Mouse (Mus musculus): ENCODE measurements around the gene Cdca7.

Gene Cdca7

DNA sequence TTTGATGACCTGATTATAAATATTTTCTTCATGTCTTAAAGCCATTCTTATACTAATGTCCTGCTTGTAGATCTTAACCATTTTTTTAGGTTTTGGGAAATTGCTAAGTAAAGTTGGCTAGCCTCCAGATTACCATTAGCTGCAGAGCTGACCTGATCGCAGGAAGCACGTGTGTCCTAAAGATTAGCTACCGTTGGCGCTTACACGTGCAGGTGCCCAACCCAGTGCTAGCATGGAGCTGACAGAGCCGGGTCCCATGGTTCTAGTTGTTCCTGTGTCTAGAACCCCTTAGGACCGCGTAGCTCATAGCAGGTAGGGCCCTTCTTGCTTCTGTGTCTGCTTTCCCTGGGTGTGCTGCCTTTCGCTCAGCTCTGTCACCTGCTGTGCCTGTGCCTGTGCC, 3.9 kb downstream of the Cdca7 start:
- no peak for DNase-seq (ENCODE audit: extremely low read depth, insufficient read length, low spot score)

DNA sequence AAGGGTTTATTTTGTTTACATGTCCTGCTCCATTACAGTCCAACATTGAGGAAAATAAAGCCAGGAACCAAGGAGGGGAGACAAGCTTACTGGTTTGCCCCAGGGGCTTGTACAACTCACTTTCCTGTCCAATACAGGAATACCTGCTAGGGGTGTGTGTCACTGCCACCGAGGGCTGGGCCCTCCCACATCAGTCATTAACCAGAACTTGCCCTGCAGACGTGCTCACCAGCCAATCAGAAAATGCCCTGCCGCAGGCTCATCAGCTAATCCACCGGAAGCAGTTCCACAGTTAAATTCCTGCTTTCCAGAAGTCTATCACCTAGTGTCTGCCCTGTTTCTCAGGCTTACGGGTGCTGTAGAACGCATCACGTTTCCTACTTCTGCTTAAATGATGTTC, 15.7 kb downstream of the Cdca7 start:
- no peak for DNase-seq (ENCODE audit: extremely low read depth, insufficient read length, low spot score)

DNA sequence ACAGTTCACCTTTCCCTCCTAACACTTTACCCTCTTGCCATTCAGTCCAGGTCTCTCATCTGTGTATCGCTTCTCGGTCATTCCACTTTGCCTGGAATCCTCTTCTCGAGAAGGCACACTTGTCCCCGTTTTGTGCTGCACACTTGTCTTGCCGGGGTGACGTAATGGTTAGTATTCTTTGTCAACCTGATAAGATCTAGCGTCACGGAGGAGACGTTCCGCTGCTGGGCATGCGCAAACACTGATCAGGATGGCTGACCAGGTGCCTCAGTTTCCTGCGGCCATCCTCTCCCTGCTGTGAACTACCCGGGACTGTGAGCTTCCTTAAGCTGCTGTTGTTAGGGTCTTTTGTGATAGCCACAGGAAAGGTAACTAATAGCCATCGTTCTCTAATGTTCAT, 17.1 kb downstream of the Cdca7 start:
- DNase-seq (ENCODE audit: extremely low read depth, insufficient read length, low spot score), result no peak

DNA sequence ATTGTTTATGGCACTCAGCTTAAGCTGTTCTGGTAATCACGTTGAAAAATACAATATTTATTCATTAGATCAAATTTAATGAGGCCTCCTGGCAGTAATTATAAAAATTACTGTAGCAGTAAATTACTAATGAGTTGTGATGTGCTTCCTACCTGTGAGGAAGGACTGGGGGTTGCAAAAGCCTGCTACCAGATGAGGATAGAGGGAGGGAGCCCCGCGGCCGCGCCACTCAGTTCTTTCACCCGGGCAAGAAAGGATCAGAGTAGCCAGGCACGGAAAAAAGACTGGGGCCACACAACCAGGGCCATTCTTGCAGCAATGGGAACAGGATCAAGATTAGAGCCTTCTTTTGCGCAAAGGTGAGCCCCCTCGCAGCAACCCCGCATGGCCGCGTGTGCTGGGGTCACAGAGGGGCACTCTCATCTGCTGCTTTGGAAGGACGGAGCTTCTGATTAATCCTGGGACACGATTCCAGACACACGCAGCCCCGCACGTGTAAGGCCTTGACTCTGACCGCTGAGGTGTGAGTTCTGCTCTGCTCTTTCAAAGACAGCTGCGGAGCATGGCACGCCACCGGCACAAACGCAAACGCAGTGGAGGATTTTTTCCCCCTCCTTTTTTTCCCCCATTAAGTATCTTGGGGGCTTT, 23.2 kb downstream of the Cdca7 start:
- DNase-seq (ENCODE audit: extremely low read depth, insufficient read length, low spot score), result no peak

DNA sequence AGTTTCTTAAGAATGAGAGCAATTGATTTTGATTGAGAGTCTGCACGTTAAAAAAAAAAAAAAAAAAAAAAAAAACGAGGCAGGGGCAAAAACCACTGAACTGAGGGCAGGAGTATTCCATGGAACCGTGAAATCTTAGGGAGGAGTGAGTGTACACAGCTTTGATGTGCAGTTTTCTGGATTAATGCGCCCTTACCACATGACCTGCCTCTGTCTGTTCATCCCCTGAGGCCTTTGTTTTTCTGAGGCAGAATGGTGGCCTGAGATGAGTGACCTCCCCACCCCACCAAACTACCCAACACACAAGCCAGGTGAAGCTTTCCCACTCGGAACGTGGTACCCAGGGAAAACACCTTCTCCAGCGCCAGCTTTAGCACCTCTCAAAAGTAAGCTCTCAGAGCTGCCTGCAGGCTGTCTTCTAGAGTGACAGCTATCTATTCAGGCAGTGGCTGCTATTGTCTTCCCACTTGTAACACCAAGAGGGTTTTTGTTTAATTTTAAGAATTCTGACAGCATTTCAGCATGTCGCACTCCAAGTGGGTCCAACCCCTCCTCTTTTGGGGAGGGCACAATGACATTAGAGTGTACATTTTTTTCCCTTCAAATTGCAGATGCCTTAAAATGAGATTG, 23.9 kb downstream of the Cdca7 start:
- DNase-seq (ENCODE audit: extremely low read depth, insufficient read length, low spot score), result no peak

DNA sequence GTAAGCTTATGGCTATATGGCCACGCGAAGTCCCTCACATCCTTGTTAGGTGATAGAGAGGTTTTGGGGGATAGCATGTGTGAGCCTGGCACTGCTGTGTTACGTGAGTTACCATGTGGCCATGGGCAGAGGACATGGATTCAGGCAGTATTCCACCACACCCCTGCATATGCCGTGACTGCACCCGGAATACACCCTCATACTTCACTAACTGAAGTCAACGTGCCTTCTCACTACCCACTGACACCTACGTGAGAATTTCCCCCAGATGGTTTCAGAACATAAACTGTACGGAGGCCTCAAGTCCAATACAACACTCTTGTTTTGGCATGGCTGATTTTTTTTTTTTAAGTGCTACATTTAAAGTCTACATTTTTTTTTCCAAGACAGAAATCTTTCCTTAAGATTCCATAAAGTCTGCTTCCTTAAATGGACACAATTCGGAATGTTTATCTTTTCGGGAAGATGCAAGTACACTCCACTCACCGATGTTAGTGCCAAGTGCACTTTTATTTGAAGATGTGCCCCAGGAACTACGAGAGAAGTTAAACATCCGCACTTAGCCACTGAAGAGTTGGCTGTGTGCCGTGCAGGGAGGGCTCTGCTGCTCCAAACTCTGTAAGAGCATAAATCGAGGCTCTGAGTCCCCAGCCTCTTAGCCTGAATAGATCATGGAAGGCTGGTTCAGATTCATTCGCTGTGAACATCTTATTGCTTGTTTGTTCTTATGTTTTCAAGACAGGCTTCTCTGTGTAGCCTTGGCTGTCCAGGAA, 26.3 kb downstream of the Cdca7 start:
- no peak for DNase-seq (ENCODE audit: extremely low read depth, insufficient read length, low spot score)

DNA sequence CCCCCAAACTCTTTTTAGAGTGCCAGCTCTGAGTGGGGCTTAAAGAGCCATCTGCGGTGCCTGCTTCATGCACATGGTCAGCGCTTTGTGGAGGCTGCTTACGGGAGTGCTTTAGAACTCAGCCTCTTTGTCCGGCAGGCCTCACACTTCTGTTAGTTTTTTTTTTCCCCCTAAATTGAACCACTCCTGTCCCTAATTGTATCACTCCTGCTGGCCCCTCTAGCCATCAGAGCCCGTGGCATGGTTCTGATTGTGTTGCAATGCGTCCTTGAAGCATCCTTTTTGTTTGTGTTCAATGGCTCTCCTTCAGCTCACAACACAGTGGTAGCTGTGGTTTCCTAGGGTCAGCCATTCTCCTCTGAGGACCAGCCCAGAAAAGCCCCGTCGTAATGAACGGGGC, 27.7 kb downstream of the Cdca7 start:
- no peak for DNase-seq (ENCODE audit: extremely low read depth, insufficient read length, low spot score)

DNA sequence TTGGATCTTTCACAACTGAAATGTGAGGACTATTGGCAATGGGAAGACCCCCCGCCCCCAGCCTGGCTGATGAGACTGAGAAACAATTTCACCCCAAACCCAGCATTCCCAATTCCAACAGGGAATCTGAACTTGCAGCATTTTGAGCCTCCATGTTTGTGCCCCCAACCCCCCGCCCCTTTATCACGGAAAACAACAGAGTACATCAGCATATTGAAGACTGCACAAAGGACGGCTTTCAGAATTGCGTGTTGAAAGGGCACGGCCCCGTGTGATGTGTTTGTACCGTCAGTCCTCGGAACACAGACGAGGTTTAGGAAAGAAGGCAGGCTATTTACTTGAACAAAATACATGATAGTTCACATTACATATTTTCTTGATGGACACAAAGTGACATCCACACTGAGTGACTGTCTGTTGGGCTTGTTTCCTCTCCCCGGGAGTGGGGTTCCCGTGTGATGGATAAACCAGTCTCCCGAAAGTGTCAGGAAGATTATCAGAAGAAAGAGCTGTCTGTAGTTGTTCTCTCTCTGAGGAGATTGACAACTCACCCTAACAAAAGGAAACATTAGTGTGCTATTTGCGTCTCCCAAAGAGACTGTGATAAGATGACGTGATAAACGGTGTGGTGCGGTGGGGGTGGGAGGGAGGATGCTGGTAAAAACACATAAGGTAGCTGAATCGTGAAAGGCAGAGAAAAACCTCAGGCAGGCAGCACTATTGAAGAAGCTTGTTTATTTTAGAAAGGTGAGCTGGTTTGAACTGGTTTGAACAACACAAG, 32.1 kb downstream of the Cdca7 start:
- DNase-seq (ENCODE audit: extremely low read depth, insufficient read length, low spot score), result no peak

DNA sequence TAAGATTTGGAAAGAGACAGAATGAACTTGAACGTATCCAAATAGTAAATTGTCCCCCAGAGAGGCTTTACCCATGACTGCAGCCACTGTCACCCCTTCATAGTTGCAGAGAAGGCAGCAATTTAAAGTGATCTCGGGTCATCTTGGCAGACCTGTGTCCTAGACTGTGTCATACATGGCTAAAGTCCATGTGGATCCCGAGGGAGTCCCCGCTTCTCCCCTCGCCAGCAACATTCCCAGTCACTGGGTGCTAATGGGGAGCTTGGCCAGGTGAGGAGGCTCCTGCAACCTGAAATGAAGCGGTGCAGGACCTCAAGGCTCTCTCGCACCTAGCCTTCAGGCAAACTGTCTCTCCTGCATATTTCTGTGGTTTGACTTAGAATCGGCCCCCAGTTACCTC, 32.9 kb downstream of the Cdca7 start:
- DNase-seq (ENCODE audit: extremely low read depth, insufficient read length, low spot score), result no peak

DNA sequence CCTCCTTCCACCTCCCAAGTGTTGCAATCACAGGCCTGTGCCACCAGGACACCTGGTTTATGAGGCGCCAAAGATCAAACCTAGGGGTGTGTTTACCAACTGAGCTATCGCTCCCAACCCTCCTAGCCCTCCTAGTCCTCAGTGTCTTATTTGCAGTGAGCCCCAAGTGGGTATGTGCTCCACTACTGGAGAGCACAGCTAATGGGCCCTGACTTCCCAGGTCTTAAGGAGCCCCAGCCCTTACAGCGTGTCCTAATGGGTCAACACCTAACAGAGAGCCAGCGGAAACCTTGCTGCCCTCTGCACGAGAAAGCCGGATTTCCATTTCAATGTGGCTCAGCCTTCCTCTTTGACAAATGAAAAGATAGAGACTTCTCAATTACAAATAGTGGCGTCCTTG, 39.6 kb downstream of the Cdca7 start:
- DNase-seq (ENCODE audit: extremely low read depth, insufficient read length, low spot score), result no peak

DNA sequence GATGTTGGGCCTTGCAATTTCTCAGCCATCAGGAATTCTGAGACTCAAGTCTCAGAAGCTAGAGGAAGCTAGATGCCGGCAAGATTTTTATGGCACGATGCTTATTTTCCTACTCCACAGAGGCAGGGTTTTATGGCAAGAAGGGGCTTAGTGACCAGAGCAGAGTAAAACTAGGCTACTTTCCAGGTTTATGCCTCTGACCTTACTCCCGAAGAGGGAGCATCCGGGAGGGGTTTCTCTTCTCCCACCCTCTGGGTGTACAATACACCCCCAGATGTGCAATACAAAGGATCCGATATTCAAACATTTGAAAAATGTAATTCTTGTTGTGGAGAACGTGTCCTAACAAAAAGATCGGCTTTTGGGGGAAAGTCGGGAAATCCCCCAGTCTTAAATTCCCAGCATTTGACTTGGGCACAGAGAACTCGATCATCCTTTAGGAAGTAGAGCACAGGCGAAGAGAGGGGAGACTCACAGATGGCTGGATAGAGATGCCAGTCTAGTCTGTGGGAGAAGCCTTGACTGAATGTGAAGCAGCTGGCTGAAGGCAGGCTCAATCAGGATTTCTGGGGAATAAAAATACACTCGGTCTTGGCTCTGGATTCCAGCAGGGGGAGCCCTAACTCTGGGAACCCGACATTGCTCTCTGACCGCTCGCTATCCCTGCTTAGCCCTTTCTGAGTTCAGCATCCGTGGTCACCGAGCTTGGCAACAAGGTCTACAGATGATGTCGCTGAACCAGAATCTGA, 40.2 kb downstream of the Cdca7 start:
- DNase-seq (ENCODE audit: extremely low read depth, insufficient read length, low spot score), result peak; percentile 7

DNA sequence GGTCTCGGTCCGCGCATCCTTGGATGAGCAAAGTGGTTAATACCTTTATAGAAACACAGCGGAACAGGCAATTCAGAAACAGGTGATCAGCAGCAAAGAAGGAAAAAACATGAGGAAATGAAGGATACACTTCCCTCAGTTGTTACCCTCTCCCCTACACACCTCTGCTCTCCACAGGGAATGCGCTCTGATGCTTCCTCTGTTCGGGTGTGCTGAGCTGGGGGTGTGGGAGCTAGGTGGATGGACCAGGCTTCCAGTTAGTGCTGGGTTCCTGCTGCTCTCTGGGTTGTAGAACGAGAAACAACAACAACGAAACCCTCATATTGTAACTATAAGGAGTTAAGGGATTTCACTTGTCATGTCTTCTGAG, 40.7 kb downstream of the Cdca7 start:
- no peak for DNase-seq (ENCODE audit: extremely low read depth, insufficient read length, low spot score)

DNA sequence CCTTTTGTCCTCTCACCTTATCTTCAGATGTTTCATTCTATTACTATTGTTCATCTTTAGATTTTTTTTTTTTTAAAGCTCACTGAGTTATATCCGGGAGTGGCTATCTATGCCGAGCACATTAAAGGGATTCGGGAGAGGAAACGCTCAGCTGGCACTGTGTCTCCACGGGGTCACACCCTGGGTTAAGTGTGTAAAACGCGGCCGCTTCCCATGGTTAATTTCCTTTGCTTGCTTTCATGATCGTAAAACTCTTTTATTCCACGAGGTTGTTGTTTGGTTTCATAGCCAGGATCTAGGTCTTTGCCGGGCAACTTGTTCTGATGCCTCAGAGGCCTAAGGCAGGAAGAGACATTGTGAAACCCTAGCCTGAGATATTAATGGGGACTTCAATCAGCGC, 48.1 kb downstream of the Cdca7 start:
- no peak for DNase-seq (ENCODE audit: extremely low read depth, insufficient read length, low spot score)

DNA sequence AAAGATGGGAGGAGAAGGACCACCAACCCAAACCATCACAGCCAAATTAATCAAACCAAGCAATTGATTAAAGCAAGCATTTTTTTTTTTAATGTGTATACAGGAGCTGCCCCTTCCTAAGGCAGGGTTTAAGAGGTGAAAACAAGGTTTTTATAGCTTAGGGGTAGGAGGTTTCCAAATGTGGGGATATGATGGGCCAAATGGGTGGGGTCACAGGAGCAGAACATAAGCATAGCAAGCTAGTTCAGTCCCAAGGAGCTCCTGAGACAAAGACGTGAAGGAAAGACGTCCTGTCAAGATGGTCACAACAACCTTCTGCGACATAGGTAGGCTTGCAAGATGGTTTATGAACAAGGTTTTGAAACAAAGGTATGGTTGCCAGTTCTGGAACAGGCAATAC, 49.6 kb downstream of the Cdca7 start:
- no peak for DNase-seq (ENCODE audit: extremely low read depth, insufficient read length, low spot score)

DNA sequence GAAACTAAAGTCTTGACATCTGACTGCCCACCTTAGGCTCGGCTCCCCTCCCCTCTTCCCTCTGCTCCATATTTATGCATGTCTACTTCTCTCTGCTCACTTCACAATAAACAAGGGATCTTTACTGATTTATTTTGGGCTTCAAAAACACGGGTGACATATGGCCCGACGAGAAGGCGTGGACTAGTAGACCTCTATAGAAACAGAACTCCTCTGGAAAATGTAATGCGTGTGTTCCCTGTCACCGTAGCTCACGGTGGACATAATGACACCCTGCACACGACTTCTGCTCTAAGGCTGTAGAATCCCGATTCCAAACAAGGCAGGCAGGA, 53.0 kb downstream of the Cdca7 start:
- DNase-seq (ENCODE audit: extremely low read depth, insufficient read length, low spot score), result no peak

DNA sequence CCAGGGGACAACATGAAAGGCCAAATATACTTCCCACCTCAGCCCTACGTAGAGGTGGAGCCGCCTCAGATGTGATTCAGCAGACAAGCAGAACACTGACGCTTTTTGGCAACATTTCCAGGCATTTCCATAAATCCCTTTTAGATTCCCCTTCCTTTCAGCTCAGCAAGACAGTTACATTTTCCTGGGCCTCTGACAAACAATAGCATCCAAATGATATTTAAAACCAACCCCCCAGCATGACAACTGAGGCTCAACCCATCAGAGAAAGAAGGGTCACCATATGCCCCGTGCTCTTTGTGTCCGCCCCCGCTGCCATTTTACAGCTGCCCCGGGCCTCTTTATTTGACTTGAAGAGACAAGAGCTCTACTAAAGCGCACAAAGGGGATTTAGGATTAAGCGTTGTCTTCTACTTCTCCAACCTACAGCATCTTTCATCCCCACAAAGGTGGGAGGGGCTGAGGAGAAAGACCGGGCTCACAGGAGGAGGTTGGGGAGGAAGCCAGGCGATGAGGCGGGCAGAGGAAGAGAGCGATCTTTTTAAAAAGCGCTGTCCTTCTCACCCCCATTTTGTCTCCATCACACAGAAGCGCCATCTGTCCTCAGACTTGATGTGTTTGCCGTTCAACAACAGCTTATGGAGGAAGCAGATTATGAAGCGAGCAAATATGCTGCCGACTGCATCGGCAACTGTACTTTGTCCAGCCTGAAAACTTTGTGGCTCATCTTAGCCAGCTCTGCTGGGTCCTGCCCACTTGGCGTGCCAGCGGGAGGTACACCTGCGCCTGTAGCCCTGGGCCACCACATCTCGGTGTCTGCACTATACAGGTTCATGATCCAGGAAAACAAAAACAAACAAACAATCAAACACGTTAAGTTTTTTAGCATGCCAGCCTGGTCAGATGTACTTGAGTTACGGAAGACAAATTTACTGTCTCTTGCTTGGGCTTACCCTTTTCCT, 53.7 kb downstream of the Cdca7 start:
- no peak for DNase-seq (ENCODE audit: extremely low read depth, insufficient read length, low spot score)

DNA sequence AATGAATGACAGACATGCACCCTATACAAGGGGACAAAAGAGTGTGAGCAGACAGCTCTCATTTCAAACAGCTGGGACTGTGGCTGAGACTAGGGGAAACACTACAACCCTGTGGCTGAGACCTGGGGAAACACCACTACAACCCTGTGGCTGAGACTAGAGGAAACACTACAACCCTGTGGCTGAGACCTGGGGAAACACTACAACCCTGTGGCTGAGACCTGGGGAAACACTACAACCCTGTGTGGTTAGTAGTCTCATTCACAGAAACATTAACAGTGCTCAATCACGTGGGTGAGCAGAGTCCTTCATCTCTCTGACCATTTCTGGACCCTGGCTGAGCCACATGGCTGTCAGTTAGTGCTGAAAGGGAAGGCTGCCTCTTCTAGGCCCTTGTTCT, 59.9 kb downstream of the Cdca7 start:
- DNase-seq (ENCODE audit: extremely low read depth, insufficient read length, low spot score), result no peak
